Mouse (Mus musculus): Measurements from ENCODE around the gene Eif3d. TPM values are rescaled to one million over a fixed set of nuclear protein-coding genes. Genes with fewer than 3 reads are reported as not detected.
A peak's percentile ranks its signal among the peaks of the same experiment; 100 is the strongest.
"Not testable (repeated sequence)": the region's sequence is repeated elsewhere in the genome, so short reads cannot be mapped to it uniquely, and the experiment has no call there.

The Eif3d gene
- 10 to 100 TPM; 67.3 to 67.9 TPM for total RNA-seq (2021)
- long read RNA-seq, experiment 1, transcript Eif3d-201 (15 exons, 1,899 nt): major isoform, 37 of 43 reads
- long read RNA-seq, experiment 1, partial matches to known transcripts: 3 of 43 reads
- long read RNA-seq, experiment 1, other reads (novel, unspliced or antisense): 3 of 43 reads
- long read RNA-seq, experiment 2, transcript Eif3d-201 (15 exons, 1,899 nt): major isoform, 15 of 21 reads
- long read RNA-seq, experiment 2, partial matches to known transcripts: 4 of 21 reads
- long read RNA-seq, experiment 2, other reads (novel, unspliced or antisense): 2 of 21 reads

DNA sequence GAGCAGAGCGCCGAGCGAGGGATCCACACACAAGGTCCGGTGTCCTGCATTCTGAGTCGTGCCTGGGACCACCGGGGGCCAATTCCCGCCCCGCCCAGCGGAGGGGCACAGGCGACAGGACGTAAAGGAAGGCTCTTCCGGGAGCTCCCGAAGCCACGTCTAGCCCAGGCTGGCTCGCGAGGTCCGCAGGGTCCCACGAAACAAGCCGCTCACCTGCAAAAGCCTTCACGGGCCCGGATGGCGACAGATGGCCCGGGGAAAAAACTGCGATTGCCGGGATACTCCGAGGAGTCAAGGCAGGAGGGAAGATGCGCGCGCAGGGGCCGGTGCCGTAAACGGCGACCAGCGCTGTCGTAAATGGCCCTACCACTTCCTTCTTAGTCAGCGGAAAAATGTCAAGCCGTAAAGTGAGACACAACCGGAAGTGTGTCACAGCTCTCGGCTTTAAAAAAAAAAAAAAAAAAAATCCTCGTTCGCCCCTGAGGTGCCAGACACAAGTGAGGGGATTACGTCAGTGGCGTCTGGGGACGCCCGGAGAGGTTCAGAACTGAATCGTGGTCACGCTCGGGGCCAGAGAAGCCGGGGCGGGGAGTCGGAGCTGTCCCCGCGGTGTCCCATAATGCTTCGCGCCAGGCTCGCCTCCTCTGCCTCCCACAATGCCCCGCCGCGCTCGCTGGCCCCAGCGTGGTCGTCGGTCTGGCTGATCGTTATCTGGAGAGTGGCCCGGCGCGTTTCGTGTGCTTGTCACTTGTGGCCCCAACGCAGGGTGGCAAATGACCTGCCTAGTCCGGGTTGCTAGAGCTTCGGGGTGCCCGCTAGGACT lies at the start of gene Eif3d:
Gene Eif3d (minus strand): TSS at position 344 of the 823 bp plus-strand sequence.
- peak; percentile 96 to 99 for DNase-seq

DNA sequence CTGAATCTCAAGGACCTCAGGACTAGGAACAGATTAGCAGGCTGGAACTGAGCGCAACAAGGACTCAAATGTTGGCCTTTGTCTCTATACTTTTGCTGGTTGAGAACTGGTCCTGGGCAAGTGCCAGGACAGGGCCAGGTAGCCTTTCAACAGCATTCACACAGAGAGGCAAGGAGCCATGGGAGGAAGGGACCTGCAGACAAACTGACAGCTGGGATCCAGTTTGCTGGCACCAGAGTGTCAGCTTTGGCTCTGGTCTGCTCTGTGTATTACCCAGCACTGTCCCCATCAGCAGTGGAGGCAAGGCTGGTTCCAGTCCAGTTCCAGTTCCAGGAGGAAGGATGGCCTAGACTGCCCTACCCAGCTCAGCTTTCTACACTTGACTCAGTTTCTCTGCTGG lies 43.4 kb upstream of the Eif3d start:
- no peak for DNase-seq

DNA sequence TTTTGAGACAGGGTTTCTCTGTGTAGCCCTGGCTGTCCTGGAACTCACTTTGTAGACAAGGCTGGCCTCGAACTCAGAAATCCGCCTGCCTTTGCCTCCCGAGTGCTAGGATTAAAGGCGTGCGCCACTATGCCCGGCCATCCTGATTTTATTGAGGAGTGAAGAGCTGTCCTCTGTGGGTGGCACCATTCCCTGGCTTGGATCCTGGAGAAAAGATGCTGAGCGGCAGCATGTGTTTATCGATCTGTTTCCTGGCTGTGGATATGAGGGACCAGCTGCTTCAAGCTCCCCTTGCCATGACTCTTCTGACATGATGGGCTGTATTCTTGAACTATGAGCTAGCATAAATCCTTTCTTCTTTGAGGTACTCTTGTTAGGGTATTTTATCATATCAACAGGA lies 37.6 kb upstream of the Eif3d start:
- not testable (repeated sequence) for DNase-seq

DNA sequence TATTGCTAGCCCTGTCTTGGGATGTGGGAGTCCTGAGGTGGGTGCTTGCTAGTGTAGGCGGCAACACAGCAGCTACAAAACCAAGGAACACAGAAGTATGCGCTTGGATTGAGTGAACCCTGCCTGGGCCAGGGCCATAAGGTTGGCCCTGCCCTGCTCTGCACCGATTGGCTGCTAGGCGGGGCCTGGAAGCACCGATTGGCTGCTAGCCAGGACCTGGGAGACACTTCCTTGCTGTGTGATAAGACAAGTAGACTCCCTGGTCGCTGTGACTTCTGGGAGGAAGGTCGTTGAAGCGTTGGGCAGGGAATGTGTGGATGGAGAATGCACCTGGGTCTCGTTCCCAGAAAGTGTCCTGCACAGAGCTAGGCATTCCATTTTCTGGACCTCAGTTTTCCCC lies 33.3 kb upstream of the Eif3d start:
- peak in 1 of 2 experiments; percentile 2 for DNase-seq

DNA sequence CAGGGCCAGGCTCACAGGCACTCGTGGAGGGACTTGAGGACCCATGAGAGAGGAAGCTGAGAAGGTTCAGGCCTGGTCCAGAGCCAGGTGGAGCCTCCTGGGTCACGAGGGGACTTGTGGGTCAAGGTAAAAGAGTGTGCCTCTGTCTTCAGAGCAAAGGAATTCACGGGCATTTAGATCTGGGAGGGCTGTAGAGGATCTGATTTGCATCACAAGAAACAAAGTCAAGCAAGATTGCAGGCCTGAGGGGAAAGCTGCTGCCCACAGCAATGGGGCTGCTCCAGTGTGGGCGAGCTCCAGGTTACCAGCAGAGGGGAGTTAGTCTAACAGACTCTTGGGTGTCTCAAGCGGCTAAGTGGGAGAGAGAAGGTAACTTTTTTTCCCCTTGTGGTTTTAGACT lies 30.8 kb upstream of the Eif3d start:
- DNase-seq: no peak

- DNase-seq: peak in 1 of 2 experiments; percentile 11
These were observed 17.9 kb upstream of the Eif3d start for GRCm38 (mm10) chr15:77988541-77988940.

- DNase-seq: no peak
These were observed 12.8 kb upstream of the Eif3d start for GRCm38 (mm10) chr15:77983391-77983790.

DNA sequence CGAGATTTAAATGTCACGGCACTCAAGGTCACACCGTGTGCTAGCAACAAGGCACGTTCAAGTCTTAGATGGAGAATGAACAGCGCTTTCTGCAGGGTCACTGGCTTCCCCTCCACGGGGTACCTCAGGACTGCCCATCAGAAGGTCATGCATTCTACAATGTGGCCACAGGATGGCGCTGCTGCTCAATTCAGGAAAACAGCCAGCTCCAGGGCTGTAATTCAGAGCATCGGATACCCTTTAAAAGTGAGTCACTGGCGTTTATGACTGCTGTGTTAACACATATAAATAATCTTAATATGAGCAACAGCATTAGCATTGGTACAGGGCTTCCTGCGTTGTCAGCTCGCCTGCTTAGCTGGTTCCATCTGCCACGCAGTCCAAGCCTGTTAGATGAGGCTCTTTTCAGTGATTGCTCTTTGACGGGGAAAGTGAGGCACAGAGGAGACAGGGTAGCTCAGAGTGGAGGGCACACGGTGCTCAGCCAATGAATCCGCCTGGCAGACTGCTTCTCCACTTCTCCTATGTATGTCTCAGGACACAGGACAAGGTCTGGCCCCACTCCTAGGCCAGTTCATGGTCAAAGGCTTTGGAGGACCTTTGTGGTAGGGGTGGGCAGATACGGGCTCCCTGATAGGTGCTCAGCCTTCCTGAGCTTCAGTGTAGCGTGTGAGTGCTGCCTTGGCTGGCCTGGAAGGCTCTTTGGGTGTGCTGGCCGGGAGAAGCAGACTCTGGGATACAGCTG lies 11.8 kb upstream of the Eif3d start:
- DNase-seq: no peak

GRCm38 (mm10) chr15:77981181-77981680 lies 10.6 kb upstream of the Eif3d start:
- DNase-seq: no peak

GRCm38 (mm10) chr15:77979427-77979865 lies 8.8 kb upstream of the Eif3d start:
- no peak for DNase-seq

GRCm38 (mm10) chr15:77977663-77978062 lies 7.0 kb upstream of the Eif3d start:
- DNase-seq: no peak

GRCm38 (mm10) chr15:77974165-77974841 lies 3.7 kb upstream of the Eif3d start:
- DNase-seq: no peak

GRCm38 (mm10) chr15:77969940-77970469 lies 608 bp downstream of the Eif3d start:
- no peak for DNase-seq

- no peak for DNase-seq
These were observed 5.5 kb downstream of the Eif3d start for GRCm38 (mm10) chr15:77965117-77965528.

DNA sequence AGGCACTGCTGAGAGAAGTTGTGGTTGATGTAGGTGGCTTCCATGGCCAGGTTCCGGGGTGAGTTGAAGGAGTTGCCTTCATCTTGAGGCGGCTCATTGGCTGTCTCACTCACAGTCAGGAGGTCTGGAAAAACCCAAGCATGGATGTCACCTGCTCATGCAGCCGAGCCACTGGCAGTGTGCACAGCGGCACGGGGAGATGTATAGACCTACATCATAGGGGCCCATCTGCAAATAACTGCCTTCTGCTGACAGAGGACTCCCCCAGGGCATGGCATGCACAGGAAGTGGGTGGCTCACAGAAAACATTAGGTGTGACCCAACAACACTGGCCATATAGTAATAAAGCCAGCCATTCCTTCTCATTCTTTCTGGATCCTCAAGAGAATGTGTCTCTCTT lies 8.2 kb downstream of the Eif3d start:
- DNase-seq: no peak

GRCm38 (mm10) chr15:77960693-77961092 lies 9.9 kb downstream of the Eif3d start:
- DNase-seq: no peak

DNA sequence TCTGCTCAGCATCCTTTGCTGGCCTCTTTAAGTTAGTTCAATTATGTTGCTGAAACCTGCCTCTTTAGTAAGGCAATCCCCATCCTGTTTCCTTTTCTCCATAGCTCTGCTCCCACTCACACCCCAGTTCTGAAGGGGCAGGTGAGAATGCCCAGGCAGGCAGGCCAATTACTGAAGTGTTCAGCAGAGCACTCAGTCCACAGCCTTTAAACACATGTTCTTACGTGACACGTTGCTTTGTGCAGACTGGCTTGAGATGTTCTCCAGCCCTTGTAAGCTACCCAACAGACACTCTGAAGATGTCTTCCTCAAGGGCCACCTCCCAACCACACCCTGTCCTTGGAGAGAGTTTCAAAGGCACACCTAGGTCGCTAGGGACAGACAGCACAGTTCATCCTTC lies 12.5 kb downstream of the Eif3d start:
- no peak for DNase-seq

- DNase-seq: no peak
These were observed 13.0 kb downstream of the Eif3d start for GRCm38 (mm10) chr15:77957625-77958024.

DNA sequence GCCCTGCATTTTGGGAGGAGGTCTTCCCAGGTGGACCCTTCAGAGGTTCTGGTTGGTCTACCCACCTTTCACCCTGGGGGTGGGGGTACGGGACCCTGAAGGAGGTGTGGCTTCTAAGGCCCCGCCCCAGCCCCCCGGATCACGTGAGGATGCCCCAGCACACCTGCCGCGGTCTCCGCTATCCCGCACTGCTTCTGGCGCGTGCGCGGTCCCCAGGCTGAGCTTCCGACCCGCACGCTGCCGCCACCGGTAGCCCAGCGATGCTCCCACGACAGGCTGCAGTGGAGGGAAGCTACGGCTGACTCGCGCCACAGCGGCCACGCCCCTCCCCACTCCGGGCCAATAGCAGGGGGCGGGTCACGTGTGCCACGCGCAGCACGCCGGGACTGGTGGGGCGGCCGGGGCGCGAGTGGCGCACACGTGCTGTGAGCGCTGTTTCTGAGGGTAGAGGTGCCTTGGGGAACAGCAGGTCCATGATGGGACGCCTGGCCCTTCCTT lies 14.2 kb downstream of the Eif3d start, which contains the start of gene Foxred2:
Gene Foxred2 (minus strand): TSS at position 319 of the 498 bp plus-strand sequence.
- peak; percentile 76 to 85 for DNase-seq

- DNase-seq: no peak
These were observed 14.9 kb downstream of the Eif3d start for GRCm38 (mm10) chr15:77955440-77956403.
